Mouse (Mus musculus): ENCODE data around the gene Med24.
"Not testable (repeated sequence)": the region's sequence is repeated elsewhere in the genome, so short reads cannot be mapped to it uniquely, and the experiment has no call there.

The Med24 gene

GRCm38 (mm10) chr11:98688009-98688408 lies 41.2 kb downstream of the Med24 start:
- no peak overlapping the region; the same call in 1 of the 2 replicates for H3K4me3 ChIP-seq (replicated peaks; ENCODE audit: low read length)

DNA sequence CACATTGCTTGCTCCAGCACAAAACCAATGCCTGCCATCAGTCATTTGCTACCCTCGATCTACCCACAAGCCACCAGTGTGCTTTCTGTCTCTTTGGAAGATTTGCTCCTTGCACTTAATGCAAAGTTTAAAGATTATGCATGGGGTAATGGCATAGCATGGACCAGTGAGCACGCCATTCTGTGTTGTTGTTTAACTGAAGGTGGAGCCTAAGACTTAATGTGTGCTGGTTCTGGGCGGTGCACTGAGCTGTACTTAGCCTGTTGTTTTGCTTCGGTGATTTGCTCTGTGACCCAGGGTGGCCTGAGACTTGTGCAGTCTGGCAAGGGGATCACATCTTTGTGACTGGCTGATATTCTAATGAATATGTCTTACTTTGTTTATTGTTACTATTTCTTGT lies 42.3 kb downstream of the Med24 start:
- TF ChIP-seq NANOG (IDR thresholded peaks at IDR 0.05; ENCODE audit: borderline replicate concordance, low read length) (no peak), POU5F1 (IDR thresholded peaks at IDR 0.05; ENCODE audit: borderline replicate concordance, low read length) (no peak), CTCF (conservative IDR thresholded peaks at IDR 0.05; ENCODE audit: low read length) (no peak)
- Histone ChIP-seq H3K36me3 (ENCODE audit: insufficient read depth, low read length) (peaks cover 73% of the 10 kb centered on the region), H3K27me3 (ENCODE audit: insufficient read depth, low read length) (no peaks in the 10 kb centered on the region), H3K9me3 (ENCODE audit: low read length) (no peaks in the 10 kb centered on the region), H3K4me1 (replicated peaks; ENCODE audit: low read depth, low read length) (peaks cover 64% of the 10 kb centered on the region), H3K4me3 (replicated peaks; ENCODE audit: low read length) (no peak overlapping the region)

More at GRCm38 (mm10) chr11:98688009-98688408, 41.2 kb downstream of the Med24 start:
- H3K27me3 ChIP-seq (ENCODE audit: insufficient read depth, low read length): no peaks in the 10 kb centered on the region
- no peaks in the 10 kb centered on the region for H3K9me3 ChIP-seq (ENCODE audit: low read length)
- TF ChIP-seq NANOG (IDR thresholded peaks at IDR 0.05; ENCODE audit: borderline replicate concordance, low read length): no peak
- no peak for TF ChIP-seq POU5F1 (IDR thresholded peaks at IDR 0.05; ENCODE audit: borderline replicate concordance, low read length)
- no peak for TF ChIP-seq CTCF (conservative IDR thresholded peaks at IDR 0.05; ENCODE audit: low read length)
- H3K4me1 ChIP-seq (replicated peaks; ENCODE audit: low read depth, low read length): peaks cover 74% of the 10 kb centered on the region
- H3K36me3 ChIP-seq (ENCODE audit: insufficient read depth, low read length): peaks cover 83% of the 10 kb centered on the region

DNA sequence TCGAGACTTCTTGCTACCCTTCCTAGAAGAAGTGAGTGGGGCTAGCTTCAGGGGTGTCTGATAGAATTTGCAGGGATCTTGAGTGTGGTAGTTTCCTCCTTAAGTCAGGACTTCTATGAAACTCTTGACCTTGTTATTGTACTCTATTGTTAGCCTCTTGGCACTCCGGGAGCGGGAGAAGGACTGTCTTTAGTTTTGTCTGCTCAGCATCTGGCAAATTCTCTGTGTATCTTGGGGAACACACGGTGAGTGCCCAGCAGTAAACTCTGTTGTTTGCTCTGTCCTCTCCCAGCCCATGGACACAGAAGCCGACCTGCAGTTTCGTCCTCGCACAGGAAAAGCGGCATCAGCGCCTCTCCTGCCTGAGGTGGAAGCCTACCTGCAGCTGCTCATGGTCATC lies 43.6 kb downstream of the Med24 start:
- TF ChIP-seq NANOG (IDR thresholded peaks at IDR 0.05; ENCODE audit: borderline replicate concordance, low read length): no peak
- no peak for TF ChIP-seq POU5F1 (IDR thresholded peaks at IDR 0.05; ENCODE audit: borderline replicate concordance, low read length)
- no peak for TF ChIP-seq CTCF (conservative IDR thresholded peaks at IDR 0.05; ENCODE audit: low read length)
- no peaks in the 10 kb centered on the region for H3K27me3 ChIP-seq (ENCODE audit: insufficient read depth, low read length)
- H3K36me3 ChIP-seq (ENCODE audit: insufficient read depth, low read length): peaks cover 60% of the 10 kb centered on the region
- H3K4me3 ChIP-seq (replicated peaks; ENCODE audit: low read length): no peak overlapping the region
- no peaks in the 10 kb centered on the region for H3K9me3 ChIP-seq (ENCODE audit: low read length)
- peaks cover 67% of the 10 kb centered on the region for H3K4me1 ChIP-seq (replicated peaks; ENCODE audit: low read depth, low read length)

DNA sequence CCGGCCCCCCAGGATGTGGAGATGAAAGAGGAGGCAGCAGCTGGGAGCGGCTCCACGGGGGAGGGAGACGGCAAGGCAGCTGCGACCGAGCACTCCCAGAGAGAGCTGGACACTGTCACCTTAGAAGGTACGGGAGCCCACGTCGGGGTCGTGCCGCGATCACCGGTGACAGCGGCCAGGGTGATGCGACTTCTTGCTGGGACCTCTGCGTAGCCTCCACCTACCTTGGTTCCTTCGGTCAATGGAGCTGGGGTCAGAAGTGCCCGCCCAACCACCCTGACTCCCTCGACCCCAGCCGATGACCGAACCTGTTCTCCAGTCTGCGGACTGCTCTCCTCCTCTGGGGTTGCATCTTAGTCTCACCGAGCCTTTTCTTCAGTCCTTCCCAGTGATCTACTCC lies 46.4 kb downstream of the Med24 start:
- H3K27me3 ChIP-seq (ENCODE audit: insufficient read depth, low read length): no peaks in the 10 kb centered on the region
- peak overlapping the region; percentile 100 for H3K4me3 ChIP-seq (replicated peaks; ENCODE audit: low read length)
- peaks cover 35% of the 10 kb centered on the region for H3K36me3 ChIP-seq (ENCODE audit: insufficient read depth, low read length)
- H3K9me3 ChIP-seq (ENCODE audit: low read length): no peaks in the 10 kb centered on the region
- TF ChIP-seq POU5F1 (IDR thresholded peaks at IDR 0.05; ENCODE audit: borderline replicate concordance, low read length) (no peak), NANOG (IDR thresholded peaks at IDR 0.05; ENCODE audit: borderline replicate concordance, low read length) (no peak), CTCF (conservative IDR thresholded peaks at IDR 0.05; ENCODE audit: low read length) (no peak; the same call in 1 of the 2 replicates)
- peaks cover 80% of the 10 kb centered on the region for H3K4me1 ChIP-seq (replicated peaks; ENCODE audit: low read depth, low read length)

- peaks cover 72% of the 10 kb centered on the region for H3K4me1 ChIP-seq (replicated peaks; ENCODE audit: low read depth, low read length)
- peak within 1 kb of the TSS; percentile 100 for H3K4me3 ChIP-seq (replicated peaks; ENCODE audit: low read length)
- peaks cover 28% of the 10 kb centered on the region for H3K36me3 ChIP-seq (ENCODE audit: insufficient read depth, low read length)
- TF ChIP-seq NANOG (IDR thresholded peaks at IDR 0.05; ENCODE audit: borderline replicate concordance, low read length) (no peak), POU5F1 (IDR thresholded peaks at IDR 0.05; ENCODE audit: borderline replicate concordance, low read length) (no peak), CTCF (conservative IDR thresholded peaks at IDR 0.05; ENCODE audit: low read length) (no peak; the same call in 1 of the 2 replicates)
- H3K27me3 ChIP-seq (ENCODE audit: insufficient read depth, low read length): no peaks in the 10 kb centered on the region
- H3K9me3 ChIP-seq (ENCODE audit: low read length): no peaks in the 10 kb centered on the region
Observed at GRCm38 (mm10) chr11:98681786-98682745, 47.2 kb downstream of the Med24 start, which contains the start of gene Psmd3. Gene Psmd3 (plus strand): TSS chr11:98682554.

GRCm38 (mm10) chr11:98681186-98681585 lies 48.0 kb downstream of the Med24 start:
- no peaks in the 10 kb centered on the region for H3K27me3 ChIP-seq (ENCODE audit: insufficient read depth, low read length)
- H3K4me1 ChIP-seq (replicated peaks; ENCODE audit: low read depth, low read length): peaks cover 74% of the 10 kb centered on the region
- TF ChIP-seq POU5F1 (IDR thresholded peaks at IDR 0.05; ENCODE audit: borderline replicate concordance, low read length) (no peak), CTCF (conservative IDR thresholded peaks at IDR 0.05; ENCODE audit: low read length) (no peak), NANOG (IDR thresholded peaks at IDR 0.05; ENCODE audit: borderline replicate concordance, low read length) (no peak)
- peak overlapping the region; percentile 100 for H3K4me3 ChIP-seq (replicated peaks; ENCODE audit: low read length)
- peaks cover 19% of the 10 kb centered on the region for H3K36me3 ChIP-seq (ENCODE audit: insufficient read depth, low read length)
- no peaks in the 10 kb centered on the region for H3K9me3 ChIP-seq (ENCODE audit: low read length)

- peaks cover 74% of the 10 kb centered on the region for H3K4me1 ChIP-seq (replicated peaks; ENCODE audit: low read depth, low read length)
- H3K4me3 ChIP-seq (replicated peaks; ENCODE audit: low read length): peak overlapping the region; percentile 52; the same call in 1 of the 2 replicates
- peaks cover 13% of the 10 kb centered on the region for H3K36me3 ChIP-seq (ENCODE audit: insufficient read depth, low read length)
- H3K9me3 ChIP-seq (ENCODE audit: low read length); H3K27me3 ChIP-seq (ENCODE audit: insufficient read depth, low read length): not testable (repeated sequence)
Observed at GRCm38 (mm10) chr11:98680595-98680994, 48.6 kb downstream of the Med24 start.

- H3K4me3 ChIP-seq (replicated peaks; ENCODE audit: low read length): peak overlapping the region; percentile 52; the same call in 1 of the 2 replicates
- peaks cover 7% of the 10 kb centered on the region for H3K36me3 ChIP-seq (ENCODE audit: insufficient read depth, low read length)
- TF ChIP-seq POU5F1 (IDR thresholded peaks at IDR 0.05; ENCODE audit: borderline replicate concordance, low read length): no peak
- no peak for TF ChIP-seq CTCF (conservative IDR thresholded peaks at IDR 0.05; ENCODE audit: low read length)
- no peak for TF ChIP-seq NANOG (IDR thresholded peaks at IDR 0.05; ENCODE audit: borderline replicate concordance, low read length)
- peaks cover 74% of the 10 kb centered on the region for H3K4me1 ChIP-seq (replicated peaks; ENCODE audit: low read depth, low read length)
- no peaks in the 10 kb centered on the region for H3K9me3 ChIP-seq (ENCODE audit: low read length)
- no peaks in the 10 kb centered on the region for H3K27me3 ChIP-seq (ENCODE audit: insufficient read depth, low read length)
Observed at GRCm38 (mm10) chr11:98680023-98680422, 49.2 kb downstream of the Med24 start.

All from E14TG2a.4 (cell line).